Mouse (Mus musculus) granulocyte monocyte progenitor cell, adult 5-6 weeks (primary cell): ENCODE results near the gene Pex1. TPM values are rescaled to one million over a fixed set of nuclear protein-coding genes. Genes with fewer than 3 reads are reported as not detected.
"Not testable (repeated sequence)": the region's sequence is repeated elsewhere in the genome, so short reads cannot be mapped to it uniquely, and the experiment has no call there.

Source experiments
- ATAC-seq: replicated peaks from 2 replicates; pipeline ENCODE4 v1.8.0; 2016; ENCODE audit warnings: mild to moderate bottlenecking, moderate TSS enrichment, inconsistent platforms; ENCODE audit not compliant: poor library complexity, severe bottlenecking
- total RNA-seq, 2 experiments: library from RNA; stranded (forward) in 1 of 2; stranded (reverse) in 1 of 2; fragments of 200-712, 200-1000 nt in 1 of 2; fragments of >200 nt in 1 of 2; fragmentation: Nextera tagmentation in 1 of 2; gene quantifications; 2 replicates each; pipeline ENCODE4 v1.2.3; 2014 to 2017

The Pex1 gene
- total RNA-seq, 2 experiments from 2014 or later = 10.4 to 56.1 TPM

- ATAC-seq = no peak
Observed at GRCm38 (mm10) chr5:3635286-3635685, 39.4 kb downstream of the Pex1 start.

GRCm38 (mm10) chr5:3644621-3645020, 48.8 kb downstream of the Pex1 start:
- no peak for ATAC-seq

DNA sequence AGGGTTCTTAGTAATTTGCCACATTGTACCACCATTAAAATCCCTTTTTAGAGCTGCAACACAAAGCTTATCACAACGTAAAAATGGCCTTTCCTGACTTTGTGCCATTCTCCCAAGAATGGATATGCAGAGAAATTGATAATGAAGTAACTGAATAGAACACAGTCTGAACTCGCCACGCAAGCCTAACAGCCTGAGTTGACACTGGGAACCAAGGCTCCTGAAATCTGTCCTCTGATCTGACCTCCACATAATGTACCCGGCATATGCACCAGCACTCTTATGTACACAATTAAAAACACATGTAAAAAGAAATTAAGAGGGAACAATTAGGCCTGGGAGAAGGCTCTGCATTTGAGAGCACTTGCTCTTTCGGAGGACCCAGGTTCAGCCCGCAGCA, 49.5 kb downstream of the Pex1 start:
- no peak for ATAC-seq

- ATAC-seq = no peak
Observed at GRCm38 (mm10) chr5:3646539-3646938, 50.7 kb downstream of the Pex1 start.

DNA sequence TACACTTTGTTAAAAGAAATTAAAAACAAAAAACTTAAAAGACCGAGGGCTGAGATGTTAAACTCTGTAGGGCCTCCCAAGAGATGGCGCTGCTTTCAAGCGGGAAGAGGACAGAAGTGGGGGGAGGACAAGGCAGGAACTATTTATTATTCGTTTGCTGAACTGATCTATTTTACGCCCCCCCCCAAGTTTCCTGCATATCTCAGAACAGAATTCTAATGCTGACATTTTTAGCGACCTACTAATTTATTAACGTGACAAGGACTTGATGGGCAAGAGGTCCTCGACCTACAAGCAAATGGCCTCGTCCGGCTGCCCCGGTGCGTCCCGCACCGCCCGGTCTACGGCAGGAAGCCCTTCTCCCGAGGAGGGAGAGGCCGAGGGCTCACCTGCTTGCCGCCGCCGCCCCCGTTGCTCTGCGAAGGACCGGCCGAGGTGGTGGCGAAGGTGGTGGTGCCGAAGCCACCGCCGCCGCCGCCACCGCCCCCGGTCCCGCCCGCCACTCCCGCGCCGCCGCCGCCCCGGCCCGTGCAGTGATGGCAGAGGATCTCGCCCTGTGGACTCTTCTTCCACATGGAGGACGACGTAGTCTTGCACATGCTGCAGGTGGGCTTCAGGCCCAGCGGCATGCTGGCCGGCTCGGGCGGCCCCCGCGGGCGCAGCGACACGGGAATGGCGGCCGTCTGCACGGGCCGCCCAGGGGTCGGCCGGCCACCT, 51.3 kb downstream of the Pex1 start:
- ATAC-seq = peak; percentile 38

DNA sequence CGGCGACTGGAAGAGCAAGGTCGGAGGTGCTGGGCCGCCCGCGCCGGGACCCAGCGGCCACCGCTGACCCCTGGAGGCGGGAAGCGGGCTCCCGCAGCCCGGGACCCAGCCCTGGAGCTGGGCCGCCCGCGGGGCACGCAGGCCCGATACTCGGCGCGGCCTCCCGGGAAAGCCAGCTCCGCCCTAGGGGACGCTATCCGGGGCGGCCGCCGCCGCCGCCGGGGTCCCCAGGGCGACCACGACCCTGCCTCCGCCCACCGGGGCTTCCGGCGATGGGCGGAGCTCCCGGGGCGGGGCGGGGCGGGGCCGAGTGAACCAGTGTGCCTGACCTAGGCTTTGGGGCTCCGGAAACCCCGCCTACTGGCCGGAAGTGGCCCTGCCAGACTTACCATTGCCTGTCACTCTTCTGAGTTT, 51.8 kb downstream of the Pex1 start:
- ATAC-seq = peak; percentile 89

GRCm38 (mm10) chr5:3648206-3648848, 52.5 kb downstream of the Pex1 start:
- ATAC-seq = no peak

DNA sequence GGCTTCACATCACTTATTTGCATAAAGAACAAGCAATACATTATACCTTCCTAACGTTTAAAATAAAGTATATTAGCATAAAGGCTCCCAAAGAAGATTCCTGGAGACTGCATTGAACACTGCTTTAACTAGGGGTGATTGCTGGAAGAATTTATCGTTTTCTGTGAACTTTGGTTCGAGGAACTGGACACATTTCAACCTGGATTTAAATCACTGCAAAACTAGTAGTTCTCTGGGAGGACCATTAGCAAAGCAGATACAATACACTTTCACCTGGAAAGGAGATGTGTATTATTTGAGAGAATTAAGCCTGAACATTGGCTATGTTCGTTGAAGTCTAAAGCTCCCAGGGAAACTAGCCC, 53.0 kb downstream of the Pex1 start:
- ATAC-seq = no peak

GRCm38 (mm10) chr5:3650881-3651280, 55.0 kb downstream of the Pex1 start, which contains the start of gene Tmbim7:
Gene Tmbim7, plus strand, starts transcription at chr5:3651181.
- ATAC-seq = no peak

GRCm38 (mm10) chr5:3651621-3652020, 55.8 kb downstream of the Pex1 start:
- no peak for ATAC-seq

- not testable (repeated sequence) for ATAC-seq
Observed at GRCm38 (mm10) chr5:3652903-3653575, 57.2 kb downstream of the Pex1 start.

- peak; percentile 44 for ATAC-seq
Observed at GRCm38 (mm10) chr5:3653801-3654200, 57.9 kb downstream of the Pex1 start.

DNA sequence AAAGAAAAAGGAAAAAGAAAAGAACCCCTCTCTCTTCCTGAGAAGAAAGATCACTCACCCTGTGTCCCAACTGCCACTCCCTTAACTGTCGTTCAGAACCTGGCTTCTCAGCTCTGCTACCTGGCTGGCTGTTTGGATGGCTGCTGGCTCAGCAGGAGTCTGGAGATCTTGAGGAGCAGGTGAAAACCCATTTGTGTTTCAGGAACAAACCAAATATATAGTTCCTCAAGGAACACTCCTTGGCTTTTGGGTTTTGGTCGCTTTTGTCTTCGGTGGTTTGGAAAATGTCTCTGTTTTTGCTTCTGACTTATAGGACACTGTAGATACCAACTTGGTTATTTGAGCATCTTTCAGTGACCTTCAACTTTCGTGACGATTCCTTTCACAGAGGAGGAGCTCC, 61.2 kb downstream of the Pex1 start, which contains the start of gene Gatad1:
Gene Gatad1, minus strand, starts transcription at position 101 of the 400 bp plus-strand sequence.
- ATAC-seq = no peak

DNA sequence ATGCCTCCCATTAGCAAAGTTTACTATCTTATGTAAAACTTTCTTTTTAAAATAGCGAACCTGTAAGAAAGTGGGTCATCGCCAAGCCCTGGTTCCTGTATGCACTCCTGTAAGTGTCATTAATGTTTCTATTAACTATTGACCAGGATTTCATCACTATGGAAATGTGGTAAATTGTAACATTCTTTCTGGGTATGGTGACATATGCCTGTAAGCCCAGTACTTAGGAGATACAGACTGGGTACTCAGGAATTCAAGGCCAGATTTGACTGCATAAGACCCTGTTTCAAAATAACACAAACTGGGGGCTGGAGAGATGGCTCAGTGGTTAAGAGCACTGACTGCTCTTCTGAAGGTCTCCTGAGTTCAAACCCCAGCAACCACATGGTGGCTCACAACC, 69.4 kb downstream of the Pex1 start:
- peak; percentile 66 for ATAC-seq

- no peak for ATAC-seq
Observed at GRCm38 (mm10) chr5:3666585-3666984, 70.7 kb downstream of the Pex1 start.

DNA sequence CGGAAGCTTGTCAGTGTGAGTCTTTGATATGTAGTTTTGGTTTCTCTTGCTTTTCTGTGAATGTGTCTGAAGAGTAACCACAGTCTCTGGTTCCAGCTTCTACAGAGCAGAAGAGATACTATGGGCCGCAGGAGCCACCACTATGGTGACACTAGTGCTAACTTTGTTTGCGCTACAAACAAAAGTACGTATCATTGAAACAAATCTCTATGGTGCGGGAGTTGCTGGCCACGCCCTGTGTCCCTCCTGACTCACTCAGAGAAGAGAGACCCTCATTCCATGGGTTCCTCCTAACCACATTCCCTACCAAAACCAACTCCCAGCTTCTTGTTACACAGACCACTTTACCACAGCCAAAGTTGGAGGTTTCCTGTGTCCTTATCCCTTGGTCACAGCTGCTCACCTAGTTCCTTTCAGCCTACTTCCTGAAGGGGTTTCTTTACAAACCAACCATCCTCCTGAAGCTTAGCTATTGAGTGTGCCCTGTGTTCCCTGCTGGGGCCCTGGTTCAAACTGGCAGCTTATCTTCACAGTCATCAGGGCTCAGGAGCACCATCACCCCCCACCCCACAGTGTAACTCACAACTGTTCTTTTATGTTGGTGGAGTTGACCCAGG, 74.2 kb downstream of the Pex1 start:
- ATAC-seq = peak; percentile 80

Other genes starting within 250 kb of the Pex1 start
- gene Fam133b, start 52.2 kb upstream of the Pex1 start, total RNA-seq (2014; fragmentation: Nextera tagmentation) = 80.8 and 84.5 TPM in 2 replicates
- gene Fam133b, start 52.2 kb upstream of the Pex1 start, total RNA-seq (2017) = 112 and 128 TPM in 2 replicates
- 12.4 and 15.1 TPM in 2 replicates for gene 1700109H08Rik, start 24.5 kb upstream of the Pex1 start, total RNA-seq (2014; fragmentation: Nextera tagmentation)
- gene 1700109H08Rik, start 24.5 kb upstream of the Pex1 start, total RNA-seq (2017) = 8.0 and 8.2 TPM in 2 replicates
- gene Rbm48, start 519 bp downstream of the Pex1 start, total RNA-seq (2014; fragmentation: Nextera tagmentation) = 7.9 and 28.1 TPM in 2 replicates
- 28.5 and 29.8 TPM in 2 replicates for gene Rbm48, start 519 bp downstream of the Pex1 start, total RNA-seq (2017)
- 2.3 TPM in 1 of 2 replicates, not detected in the other for gene Tmbim7, start 55.1 kb downstream of the Pex1 start, total RNA-seq (2014; fragmentation: Nextera tagmentation)
- gene Tmbim7, start 55.1 kb downstream of the Pex1 start, total RNA-seq (2017) = not detected in 2 replicates
- 51.4 and 75.4 TPM in 2 replicates for gene Gatad1, start 61.1 kb downstream of the Pex1 start, total RNA-seq (2014; fragmentation: Nextera tagmentation)
- 113 and 147 TPM in 2 replicates for gene Gatad1, start 61.1 kb downstream of the Pex1 start, total RNA-seq (2017)
- gene Ankib1, start 206.9 kb downstream of the Pex1 start, total RNA-seq (2014; fragmentation: Nextera tagmentation) = 19.2 and 27.2 TPM in 2 replicates
- 26.7 and 38.1 TPM in 2 replicates for gene Ankib1, start 206.9 kb downstream of the Pex1 start, total RNA-seq (2017)
- gene Krit1, start 207.1 kb downstream of the Pex1 start, total RNA-seq (2014; fragmentation: Nextera tagmentation) = 46.1 and 60.6 TPM in 2 replicates
- gene Krit1, start 207.1 kb downstream of the Pex1 start, total RNA-seq (2017) = 46.8 and 53.2 TPM in 2 replicates
- 0.36 and 0.80 TPM in 2 replicates for gene Lrrd1, start 249.1 kb downstream of the Pex1 start, total RNA-seq (2014; fragmentation: Nextera tagmentation)
- gene Lrrd1, start 249.1 kb downstream of the Pex1 start, total RNA-seq (2017) = 0.10 and 0.30 TPM in 2 replicates